ENCODE assay signal across 21 mouse cellular contexts in genomic region chr10:9087171-9087570, GRCm38 (mm10).
DNase-seq lines count a peak whose midpoint lies in the region; ATAC-seq and TF ChIP-seq lines count a peak whose summit lies in the region.
"Had no signal": no experiment of that assay in that cellular context is flagged by ENCODE, and none has a peak within 500 bp of the region (broad histone marks: within the 10 kb centered on the region; RNA-seq: fewer than 3 reads in every experiment).

No protein-coding gene starts in this region.

- no peak overlapping the region for H3K4me3 ChIP-seq in heart, embryonic 16.5 days (ENCODE audit: low read length)
- no peak overlapping the region for H3K4me3 ChIP-seq in heart, embryonic 12.5 days
- H3K4me3 ChIP-seq in liver, adult 2 months (ENCODE audit: insufficient read depth, low read depth, low read length) = no peak overlapping the region
- H3K4me3 ChIP-seq in liver, embryonic 12.5 days = no peak overlapping the region
- H3K4me3 ChIP-seq: embryonic facial prominence, embryonic 13.5 days; embryonic facial prominence, embryonic 15.5 days; erythroblast, embryonic 14.5 days; forebrain, embryonic 10.5 days; forebrain, embryonic 12.5 days had no signal

- H3K4me2 ChIP-seq in heart, embryonic 16.5 days (ENCODE audit: low read depth, low read length) = no peak overlapping the region
- no peak overlapping the region for H3K4me2 ChIP-seq in heart, embryonic 12.5 days
- H3K4me2 ChIP-seq in liver, embryonic 12.5 days = no peak overlapping the region
- H3K4me2 ChIP-seq: embryonic facial prominence, embryonic 13.5 days; embryonic facial prominence, embryonic 15.5 days; forebrain, embryonic 12.5 days had no signal

- no peaks in the 10 kb centered on the region for H3K79me2 ChIP-seq in liver, adult 2 months (ENCODE audit: control insufficient read depth, insufficient read depth, low read length)

- no peak overlapping the region for H3K27ac ChIP-seq in heart, embryonic 16.5 days (ENCODE audit: low read length)
- H3K27ac ChIP-seq in heart, embryonic 12.5 days (ENCODE audit: poor library complexity, severe bottlenecking) = no peak overlapping the region
- H3K27ac ChIP-seq in liver, adult 2 months (replicated peaks; ENCODE audit: insufficient read depth, low read depth, low read length) = no peak overlapping the region
- H3K27ac ChIP-seq in liver, embryonic 12.5 days = no peak overlapping the region
- H3K27ac ChIP-seq: embryonic facial prominence, embryonic 13.5 days; embryonic facial prominence, embryonic 15.5 days; forebrain, embryonic 10.5 days; forebrain, embryonic 12.5 days had no signal

- peaks cover 7% of the 10 kb centered on the region; the same call in 1 of the 2 replicates for H3K4me1 ChIP-seq in heart, embryonic 16.5 days (ENCODE audit: control insufficient read depth, insufficient read depth, low read length)
- H3K4me1 ChIP-seq in heart, embryonic 12.5 days (replicated peaks) = peaks cover 6% of the 10 kb centered on the region
- no peaks in the 10 kb centered on the region; the same call in 1 of the 2 replicates for H3K4me1 ChIP-seq in liver, adult 2 months (ENCODE audit: control insufficient read depth, insufficient read depth, low read length)
- H3K4me1 ChIP-seq in liver, embryonic 12.5 days = no peaks in the 10 kb centered on the region
- H3K4me1 ChIP-seq: embryonic facial prominence, embryonic 13.5 days; embryonic facial prominence, embryonic 15.5 days; forebrain, embryonic 12.5 days had no signal

- TF ChIP-seq POLR2A in liver, adult 2 months (IDR thresholded peaks at IDR 0.05; ENCODE audit: extremely low read depth, insufficient read depth, low read length) = no peak

- H3K9me3 ChIP-seq in heart, embryonic 16.5 days (replicated peaks; ENCODE audit: control insufficient read depth, low read length) = no peaks in the 10 kb centered on the region
- H3K9me3 ChIP-seq in heart, embryonic 12.5 days (replicated peaks) = no peaks in the 10 kb centered on the region
- no peaks in the 10 kb centered on the region for H3K9me3 ChIP-seq in liver, embryonic 12.5 days (replicated peaks)
- H3K9me3 ChIP-seq: embryonic facial prominence, embryonic 13.5 days; embryonic facial prominence, embryonic 15.5 days; forebrain, embryonic 10.5 days; forebrain, embryonic 12.5 days had no signal

- H3K36me3 ChIP-seq in heart, embryonic 16.5 days (ENCODE audit: control insufficient read depth, insufficient read depth) = no peaks in the 10 kb centered on the region
- H3K36me3 ChIP-seq in heart, embryonic 12.5 days = no peaks in the 10 kb centered on the region
- H3K36me3 ChIP-seq in liver, adult 2 months (ENCODE audit: control insufficient read depth, insufficient read depth, low read length) = no peaks in the 10 kb centered on the region
- no peaks in the 10 kb centered on the region for H3K36me3 ChIP-seq in liver, embryonic 12.5 days
- H3K36me3 ChIP-seq: embryonic facial prominence, embryonic 13.5 days; embryonic facial prominence, embryonic 15.5 days; forebrain, embryonic 10.5 days; forebrain, embryonic 12.5 days had no signal

- intact Hi-C loops in heart, postnatal 25 days (cut with DNase I) = no loop called here

- no peaks in the 10 kb centered on the region for H3K27me3 ChIP-seq in heart, embryonic 16.5 days (ENCODE audit: control insufficient read depth, insufficient read depth, low read length)
- no peaks in the 10 kb centered on the region for H3K27me3 ChIP-seq in heart, embryonic 12.5 days (replicated peaks)
- no peaks in the 10 kb centered on the region for H3K27me3 ChIP-seq in liver, adult 2 months (ENCODE audit: control insufficient read depth, insufficient read depth, low read length)
- H3K27me3 ChIP-seq in liver, embryonic 12.5 days (replicated peaks) = no peaks in the 10 kb centered on the region
- H3K27me3 ChIP-seq: embryonic facial prominence, embryonic 13.5 days; embryonic facial prominence, embryonic 15.5 days; forebrain, embryonic 12.5 days had no signal

- H3K9ac ChIP-seq in heart, embryonic 16.5 days (ENCODE audit: low read length) = no peak overlapping the region
- no peak overlapping the region for H3K9ac ChIP-seq in heart, embryonic 12.5 days
- H3K9ac ChIP-seq in liver, adult 2 months (ENCODE audit: low read depth, low read length) = no peak overlapping the region
- H3K9ac ChIP-seq in liver, embryonic 12.5 days = no peak overlapping the region
- H3K9ac ChIP-seq: embryonic facial prominence, embryonic 13.5 days; embryonic facial prominence, embryonic 15.5 days; forebrain, embryonic 12.5 days had no signal

- peak; percentile 11 for DNase-seq in heart, adult 8-10 months (ENCODE audit: low spot score)
- no peak for DNase-seq in heart, postnatal 25 days (ENCODE audit: low spot score)
- DNase-seq in liver, adult 2 months (ENCODE audit: extremely low read depth, low read depth, low spot score) = peak; percentile 16
- DNase-seq: adrenal gland, adult 2 months; adrenal gland, postnatal 10 days; adrenal gland, postnatal 25 days; cerebellum, adult 11 months; cerebellum, adult 18-20 months; cerebellum, adult 8-10 months; cerebellum, adult 9-11 months; cerebellum, postnatal 36 days; embryo, embryonic 11 days had no signal

- no peak for TF ChIP-seq CTCF in liver, adult 2 months (IDR thresholded peaks at IDR 0.05; ENCODE audit: low read depth, low read length)

- 0 out of 2 replicates have a peak, but pooled peaks have one; percentile 32 for ATAC-seq in heart, embryonic 16.5 days (replicated peaks; ENCODE audit: extremely low read depth, insufficient read depth, low FRiP score)
- no peak for ATAC-seq in heart, embryonic 12.5 days (ENCODE audit: insufficient number of reproducible peaks, low FRiP score)
- ATAC-seq in liver, embryonic 12.5 days = no peak
- ATAC-seq: forebrain, embryonic 14.5 days had no signal

- 53% methylated on average over 3 of the region's 3 CpGs for WGBS in heart, embryonic 16.5 days
- 69% methylated on average over 3 of the region's 3 CpGs for WGBS in heart, embryonic 12.5 days
- WGBS in liver, adult 2 months = 76% methylated on average over 3 of the region's 3 CpGs
- 56% methylated on average over 3 of the region's 3 CpGs for WGBS in liver, embryonic 12.5 days (ENCODE audit: insufficient replicate concordance)
